Mouse (Mus musculus) cerebellum, adult 2 months (tissue): Measurements from ENCODE around the gene Alpl.

Experiments used
- CTCF ChIP-seq: fragments of 200-500 bp; IDR thresholded peaks from 2 replicates; pipeline ENCODE4 v1.5.1; 2011; ENCODE audit warnings: low read depth, mild to moderate bottlenecking, control low read depth, low read length, moderate library complexity, borderline replicate concordance; ENCODE audit not compliant: insufficient read depth
- POLR2A ChIP-seq: fragments of 200-500 bp; IDR thresholded peaks from 2 replicates; pipeline ENCODE4 v1.6.1; 2011; ENCODE audit warnings: low read length, control low read depth, borderline replicate concordance; ENCODE audit not compliant: insufficient read depth

GRCm38 (mm10) chr4:137838791-137839190 is 42.6 kb upstream of the Alpl start:
- TF ChIP-seq POLR2A (no peak), CTCF (no peak)
